Mouse (Mus musculus) spleen, postnatal 14 days (tissue): ENCODE measurements at regions not wholly inside any gene's neighbourhood (a gene's known extent, or its start where the extent isn't known, plus 50 kb on each side); places are given as distances from the start of the nearest gene placed in this dataset.

Source experiments
- DNase-seq, 2 experiments: peaks; one replicate each; pipeline ENCODE4 v3.0.0; 2021 to 2022; ENCODE audit warnings: low spot score in 2 of 2

- DNase-seq = no peak
Measured at GRCm38 (mm10) chr4:142303374-142304020, 64.3 kb upstream of the Kazn start.

- no peak for DNase-seq
Measured at GRCm38 (mm10) chr4:142302724-142303120, 63.5 kb upstream of the Kazn start.

- DNase-seq = no peak
Measured at GRCm38 (mm10) chr4:142302041-142302723, 63.0 kb upstream of the Kazn start.

GRCm38 (mm10) chr4:142298770-142299337, 59.7 kb upstream of the Kazn start:
- no peak for DNase-seq

- no peak for DNase-seq
Measured at GRCm38 (mm10) chr4:142292760-142293159, 53.6 kb upstream of the Kazn start.

- no peak for DNase-seq
Measured at GRCm38 (mm10) chr4:142292334-142292733, 53.1 kb upstream of the Kazn start.

GRCm38 (mm10) chr4:142291366-142291765, 52.2 kb upstream of the Kazn start:
- DNase-seq = no peak
